Mouse (Mus musculus) duodenum, adult 2 months (tissue): ENCODE data around the gene Ldb3. TPM values are rescaled to one million over a fixed set of nuclear protein-coding genes. Genes with fewer than 3 reads are reported as not detected.

Experiments
- polyA plus RNA-seq: library from polyadenylated mRNA; depleted of rRNA; stranded (reverse); fragments of >200 nt; gene quantifications from 2 replicates; pipeline ENCODE4 v1.2.3, GENCODE M21; 2012; ENCODE audit warnings: low replicate concordance; rRNA removed

The Ldb3 gene
- 41.4 and 56.7 TPM in 2 replicates for polyA plus RNA-seq

DNA sequence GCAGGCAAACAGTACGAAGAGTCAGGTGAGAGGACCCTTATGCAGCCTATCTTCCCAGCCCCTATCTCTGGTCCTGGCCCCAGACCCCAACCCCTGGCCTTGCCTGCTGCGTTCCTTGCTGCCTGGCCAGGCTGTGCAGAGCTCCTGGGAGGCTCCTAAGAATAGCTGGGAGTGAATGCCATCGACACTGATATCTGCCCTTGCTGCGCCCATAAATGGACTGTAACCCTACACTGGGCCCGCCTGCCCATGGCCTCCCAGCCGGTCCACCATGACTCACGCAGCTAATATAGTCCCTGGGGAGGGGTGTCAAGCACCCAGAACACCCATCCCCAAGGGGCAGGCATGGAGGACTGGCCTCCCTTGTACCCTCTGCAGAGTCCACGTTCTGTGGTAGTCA, at the start of gene Ldb3:
TSS of gene Ldb3 (minus strand) at position 185 of the 400 bp plus-strand sequence.

DNA sequence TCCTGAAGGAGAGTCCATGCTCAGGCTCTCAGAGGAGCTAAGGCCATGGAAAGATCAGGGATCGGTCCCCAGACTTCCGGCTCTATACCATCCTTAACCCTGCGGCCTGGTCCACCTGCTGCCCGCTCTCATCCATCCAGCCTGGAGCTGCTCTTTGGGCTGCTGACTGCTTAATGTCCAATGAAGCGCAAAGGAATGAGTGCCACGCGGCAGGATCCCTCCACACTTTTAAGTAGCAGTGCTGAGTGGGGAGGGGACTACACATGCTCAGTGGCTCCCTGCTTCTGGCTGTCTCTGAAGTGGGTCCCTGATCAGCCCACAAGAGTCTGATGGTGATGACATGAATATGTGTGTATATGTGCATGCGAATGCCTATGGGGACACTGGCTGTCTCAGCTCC, 11.5 kb upstream of the Ldb3 start, which contains the start of gene Opn4:
TSS of gene Opn4 (minus strand) at position 202 of the 400 bp plus-strand sequence.

DNA sequence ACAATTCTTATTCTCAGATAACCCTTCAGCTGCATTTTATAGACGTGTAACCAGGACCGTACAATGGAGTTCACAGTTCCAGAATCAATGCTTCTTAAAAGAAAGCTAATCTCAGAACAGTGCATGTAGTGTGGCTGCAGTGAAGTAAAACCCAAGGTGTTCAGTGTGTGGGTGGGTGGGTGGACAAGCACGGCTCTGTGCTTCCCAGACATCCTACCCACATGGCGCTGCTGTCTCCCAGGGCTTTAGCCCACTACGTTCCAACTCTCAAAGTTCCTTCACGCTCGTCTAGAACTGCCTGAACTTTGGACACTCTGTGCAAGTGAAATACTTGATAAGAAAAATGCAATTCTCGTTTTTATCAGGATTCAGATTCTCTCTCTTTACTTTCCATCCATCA, 65.8 kb downstream of the Ldb3 start, which contains the start of gene 9230112D13Rik:
TSS of gene 9230112D13Rik (minus strand) at position 101 of the 400 bp plus-strand sequence.

DNA sequence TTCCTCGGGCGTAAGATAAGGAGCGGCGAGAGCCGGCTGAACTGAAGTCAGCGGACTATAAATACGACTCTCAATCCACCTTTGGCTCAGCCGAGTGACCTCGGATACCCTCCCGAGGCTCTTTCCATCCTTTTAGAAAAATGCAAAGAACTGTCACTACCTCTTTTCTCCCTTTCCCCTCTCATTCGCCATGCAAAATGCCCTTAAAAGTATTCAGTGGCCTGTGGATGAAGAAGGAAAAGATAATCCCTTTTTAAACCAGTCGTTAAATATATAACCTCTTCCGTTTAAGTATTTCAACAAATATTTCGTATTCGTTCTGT, 85.2 kb downstream of the Ldb3 start, which contains the start of gene Bmpr1a:
TSS of gene Bmpr1a (minus strand) at position 17 of the 323 bp plus-strand sequence.

Other genes with a start within 250 kb of the Ldb3 start
- 0.58 TPM in 1 of 2 replicates, not detected in the other for gene Fam25c, start 233.2 kb downstream of the Ldb3 start, polyA plus RNA-seq
- 4.6 and 9.0 TPM in 2 replicates for gene Sncg, start 213.9 kb downstream of the Ldb3 start, polyA plus RNA-seq
- 2.6 and 3.8 TPM in 2 replicates for gene Mmrn2, start 213.2 kb downstream of the Ldb3 start, polyA plus RNA-seq
- 0.66 and 2.1 TPM in 2 replicates for gene Bmpr1a, start 85.3 kb downstream of the Ldb3 start, polyA plus RNA-seq
- not detected in 2 replicates for gene 9230112D13Rik, start 65.9 kb downstream of the Ldb3 start, polyA plus RNA-seq
- gene Opn4, start 11.5 kb upstream of the Ldb3 start, polyA plus RNA-seq = not detected in 2 replicates
- 2.8 and 3.2 TPM in 2 replicates for gene Wapl, start 85.2 kb upstream of the Ldb3 start, polyA plus RNA-seq
- 0.01 and 0.27 TPM in 2 replicates for gene Grid1, start 231.4 kb upstream of the Ldb3 start, polyA plus RNA-seq